Mouse (Mus musculus): ENCODE data around the gene Cars2. TPM values are rescaled to one million over a fixed set of nuclear protein-coding genes. Genes with fewer than 3 reads are reported as not detected.
"Not testable (repeated sequence)": the region's sequence is repeated elsewhere in the genome, so short reads cannot be mapped to it uniquely, and the experiment has no call there.

Cars2 gene
- polyA plus RNA-seq, 1 experiment from 2014 or later = 23.3 TPM

DNA sequence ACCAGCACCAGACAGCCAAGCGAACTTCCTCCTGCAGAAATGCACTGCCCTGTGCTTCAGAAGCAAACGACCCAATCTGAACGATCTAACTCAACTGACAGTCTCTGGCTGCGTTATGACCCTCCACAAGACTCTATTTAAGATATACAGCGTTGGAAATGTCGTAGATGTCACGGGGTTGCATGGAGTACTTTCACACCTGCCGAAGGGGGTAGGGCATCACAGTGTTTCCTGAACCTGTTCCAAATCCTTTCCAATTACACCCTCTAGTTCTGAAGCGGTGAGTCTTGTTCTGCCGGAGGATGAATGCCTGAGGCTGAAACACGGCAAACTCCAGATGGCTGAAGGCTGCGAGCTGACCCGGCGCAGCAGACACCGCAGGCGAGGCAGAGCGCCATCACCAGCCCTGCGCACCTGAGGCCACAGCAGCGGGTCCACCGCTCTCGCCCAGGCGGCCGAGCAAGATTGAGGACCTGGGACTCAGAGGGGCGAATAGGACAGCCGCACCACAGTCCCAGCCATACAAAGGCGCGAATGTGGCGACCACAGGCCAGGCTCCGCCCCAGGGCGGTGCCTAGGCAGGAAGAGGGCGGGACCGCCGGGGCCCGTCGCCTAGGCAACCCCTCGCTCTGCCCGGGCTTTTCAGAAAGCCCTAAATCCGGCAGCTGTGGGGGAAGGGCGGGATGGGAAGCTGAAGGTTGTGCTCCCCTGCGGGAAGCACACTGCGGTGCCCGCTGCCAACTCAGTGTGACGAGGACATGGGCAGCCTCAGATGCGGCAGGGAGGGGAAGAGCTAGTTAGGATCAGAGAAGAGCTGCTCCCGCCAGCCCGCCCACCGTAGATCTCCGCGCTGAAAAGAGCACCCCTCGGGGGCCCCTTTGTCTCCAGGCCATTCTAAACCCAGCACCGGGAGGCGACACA, 4.5 kb upstream of the Cars2 start, which contains the start of gene Ing1:
TSS of gene Ing1 (plus strand) at position 773 of the 921 bp plus-strand sequence.
- under 1% methylated on average over 52 of the region's 52 CpGs for WGBS
- peak within 1 kb of the TSS; percentile 97 for H3K4me3 ChIP-seq
- no peaks in the 10 kb centered on the region for H3K36me3 ChIP-seq
- H3K27me3 ChIP-seq = no peaks in the 10 kb centered on the region
- H3K4me1 ChIP-seq = peaks cover 36% of the 10 kb centered on the region
- H3K27ac ChIP-seq = peak within 1 kb of the TSS; percentile 99
- peak within 1 kb of the TSS; percentile 74 for H3K4me2 ChIP-seq (replicated peaks)
- no peaks in the 10 kb centered on the region for H3K9me3 ChIP-seq
- peak; percentile 82 for ATAC-seq (ENCODE audit: low FRiP score, low read depth)
- H3K9ac ChIP-seq = peak within 1 kb of the TSS; percentile 98

DNA sequence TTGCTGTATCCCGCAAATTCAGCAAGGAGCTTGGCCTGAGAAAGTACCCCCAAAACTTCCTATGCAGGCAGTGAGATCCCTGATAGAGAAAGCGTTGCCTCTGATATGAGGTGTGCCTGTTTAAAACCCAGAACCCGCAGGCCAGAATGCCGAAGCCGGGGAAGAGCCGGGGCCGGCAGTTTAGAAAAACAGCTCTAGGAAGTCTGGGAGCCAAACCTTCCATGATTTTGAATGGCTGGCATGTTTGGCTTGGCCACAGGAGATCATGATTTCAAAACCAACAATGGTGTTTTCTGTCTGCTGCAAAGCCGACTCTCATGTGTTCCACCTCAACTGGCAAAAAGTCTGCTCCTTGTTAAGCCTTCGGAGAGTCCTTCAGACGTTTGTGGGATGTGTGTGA, 1.8 kb upstream of the Cars2 start:
- Histone ChIP-seq H3K27me3 (no peaks in the 10 kb centered on the region), H3K4me2 (replicated peaks) (no peak overlapping the region), H3K9me3 (no peaks in the 10 kb centered on the region), H3K36me3 (no peaks in the 10 kb centered on the region), H3K4me3 (no peak overlapping the region), H3K9ac (no peak overlapping the region), H3K27ac (no peak overlapping the region), H3K4me1 (peaks cover 28% of the 10 kb centered on the region)
- WGBS = 82% methylated on average over 10 of the region's 10 CpGs
- ATAC-seq (ENCODE audit: low FRiP score, low read depth) = no peak

DNA sequence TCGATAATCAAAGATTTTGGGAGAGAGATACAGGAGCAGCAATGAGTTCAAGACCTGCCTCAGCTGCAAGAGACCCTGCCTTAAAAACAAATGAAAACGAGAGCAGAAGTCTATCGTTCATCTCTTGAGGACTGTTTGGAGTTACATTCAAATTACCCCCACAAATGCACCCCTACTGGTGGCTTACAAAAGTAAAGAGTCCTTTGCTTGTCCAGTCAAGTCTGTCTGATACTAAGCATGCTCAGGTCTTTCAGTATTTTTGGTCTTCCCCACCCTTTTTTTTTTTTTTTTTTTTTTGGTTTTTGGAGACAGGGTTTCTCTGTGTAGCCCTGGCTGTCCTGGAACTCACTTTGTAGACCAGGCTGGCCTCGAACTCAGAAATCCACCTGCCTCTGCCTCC, 914 bp upstream of the Cars2 start:
- not testable (repeated sequence) for H3K4me2 ChIP-seq (replicated peaks); H3K9ac ChIP-seq; ATAC-seq (ENCODE audit: low FRiP score, low read depth); H3K27me3 ChIP-seq; H3K4me3 ChIP-seq; H3K9me3 ChIP-seq; H3K36me3 ChIP-seq; H3K27ac ChIP-seq
- WGBS = 79% methylated on average over 4 of the region's 4 CpGs
- H3K4me1 ChIP-seq = peaks cover 28% of the 10 kb centered on the region

GRCm38 (mm10) chr8:11549706-11550105, 877 bp downstream of the Cars2 start:
- peaks cover 28% of the 10 kb centered on the region for H3K4me1 ChIP-seq
- H3K27ac ChIP-seq = no peak overlapping the region
- no peaks in the 10 kb centered on the region for H3K9me3 ChIP-seq
- 18% methylated on average over 7 of the region's 7 CpGs for WGBS
- H3K4me2 ChIP-seq (replicated peaks) = peak overlapping the region; percentile 73
- H3K36me3 ChIP-seq = peaks cover 24% of the 10 kb centered on the region
- H3K4me3 ChIP-seq = peak overlapping the region; percentile 68
- H3K27me3 ChIP-seq = no peaks in the 10 kb centered on the region
- ATAC-seq (ENCODE audit: low FRiP score, low read depth) = no peak
- peak overlapping the region; percentile 81 for H3K9ac ChIP-seq

DNA sequence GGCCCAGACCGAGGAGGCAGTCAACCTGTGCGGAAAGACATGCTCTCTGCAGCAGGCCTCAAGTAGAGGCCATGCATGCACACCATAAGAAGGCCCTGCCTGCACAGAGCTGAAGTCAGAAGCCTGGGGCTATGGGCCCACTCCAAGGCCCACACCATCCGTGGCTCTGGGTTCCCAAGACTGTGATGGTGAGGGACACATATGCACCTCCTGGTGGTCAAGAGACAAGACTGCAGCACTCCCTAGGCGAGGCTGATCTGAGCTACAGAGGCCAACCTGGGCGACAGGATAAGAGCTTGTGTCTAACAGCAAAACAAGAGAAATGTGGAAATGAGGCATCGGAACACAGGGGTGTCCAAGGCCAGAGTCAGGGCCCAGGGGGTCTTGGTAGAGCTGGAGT, 3.5 kb downstream of the Cars2 start:
- Histone ChIP-seq H3K27me3 (no peaks in the 10 kb centered on the region), H3K27ac (no peak overlapping the region), H3K9me3 (no peaks in the 10 kb centered on the region), H3K9ac (no peak overlapping the region), H3K36me3 (peaks cover 45% of the 10 kb centered on the region), H3K4me2 (replicated peaks) (no peak overlapping the region), H3K4me3 (no peak overlapping the region), H3K4me1 (peaks cover 16% of the 10 kb centered on the region)
- no peak for ATAC-seq (ENCODE audit: low FRiP score, low read depth)
- WGBS = 62% methylated on average over 6 of the region's 6 CpGs

DNA sequence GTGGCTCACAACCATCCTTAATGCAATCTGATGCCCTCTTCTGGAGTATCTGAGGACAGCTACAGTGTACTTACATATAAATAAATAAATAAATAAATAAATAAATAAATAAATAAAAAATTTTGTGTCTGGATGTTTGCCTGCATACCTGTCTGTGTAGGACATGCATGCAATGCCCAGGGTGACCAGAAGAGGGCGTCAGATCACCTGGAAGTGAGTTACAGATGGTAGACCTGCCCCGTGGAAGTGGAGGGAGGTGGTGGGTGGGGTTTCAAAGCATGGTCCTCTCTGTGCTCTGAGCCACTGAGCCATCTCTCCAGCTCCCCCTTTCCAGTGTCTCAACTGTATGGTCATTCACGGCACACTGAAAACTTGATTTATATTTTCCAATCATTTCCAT, 6.2 kb downstream of the Cars2 start:
- no peak overlapping the region for H3K9ac ChIP-seq
- no peak overlapping the region for H3K27ac ChIP-seq
- no peak overlapping the region for H3K4me3 ChIP-seq
- 40% methylated on average over 3 of the region's 3 CpGs for WGBS
- peaks cover 72% of the 10 kb centered on the region for H3K36me3 ChIP-seq
- H3K4me2 ChIP-seq (replicated peaks) = no peak overlapping the region
- H3K27me3 ChIP-seq = no peaks in the 10 kb centered on the region
- ATAC-seq (ENCODE audit: low FRiP score, low read depth) = no peak
- H3K4me1 ChIP-seq = no peaks in the 10 kb centered on the region
- peaks cover 4% of the 10 kb centered on the region; the same call in 1 of the 2 replicates for H3K9me3 ChIP-seq

DNA sequence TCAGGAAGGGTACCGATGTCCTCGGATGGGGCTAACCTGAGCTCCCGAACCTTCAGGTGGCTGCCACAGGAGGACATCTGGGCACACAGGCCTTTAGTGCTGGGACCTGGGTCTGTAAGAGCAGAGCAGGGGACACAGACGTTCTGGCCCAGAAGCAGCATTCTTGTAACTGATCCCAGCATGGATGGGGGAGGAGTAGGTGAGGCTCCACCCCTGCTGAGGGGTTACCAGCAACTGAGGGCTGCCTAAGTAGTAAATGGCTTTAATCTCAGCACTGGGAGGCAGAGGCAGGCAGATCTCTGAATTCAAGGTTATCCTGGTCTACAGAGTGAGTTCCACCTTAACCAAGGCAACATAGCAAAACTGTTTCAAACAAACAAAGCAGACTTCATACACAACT, 7.7 kb downstream of the Cars2 start:
- Histone ChIP-seq H3K27me3 (no peaks in the 10 kb centered on the region), H3K4me3 (no peak overlapping the region), H3K36me3 (peaks cover 80% of the 10 kb centered on the region), H3K4me1 (no peaks in the 10 kb centered on the region), H3K9ac (no peak overlapping the region), H3K27ac (no peak overlapping the region), H3K9me3 (peaks cover 4% of the 10 kb centered on the region; the same call in 1 of the 2 replicates), H3K4me2 (replicated peaks) (no peak overlapping the region)
- no peak for ATAC-seq (ENCODE audit: low FRiP score, low read depth)
- WGBS = 84% methylated on average over 4 of the region's 4 CpGs

GRCm38 (mm10) chr8:11542031-11542430, 8.6 kb downstream of the Cars2 start:
- H3K36me3 ChIP-seq = peaks cover 80% of the 10 kb centered on the region
- peaks cover 4% of the 10 kb centered on the region; the same call in 1 of the 2 replicates for H3K9me3 ChIP-seq
- H3K27ac ChIP-seq = no peak overlapping the region
- H3K4me1 ChIP-seq = no peaks in the 10 kb centered on the region
- no peak overlapping the region for H3K9ac ChIP-seq
- H3K27me3 ChIP-seq = no peaks in the 10 kb centered on the region
- no peak for ATAC-seq (ENCODE audit: low FRiP score, low read depth)
- H3K4me2 ChIP-seq (replicated peaks) = no peak overlapping the region
- 92% methylated on average over 12 of the region's 12 CpGs for WGBS
- no peak overlapping the region for H3K4me3 ChIP-seq

- H3K4me3 ChIP-seq = no peak overlapping the region
- no peak overlapping the region for H3K9ac ChIP-seq
- H3K36me3 ChIP-seq = peaks cover 81% of the 10 kb centered on the region
- no peaks in the 10 kb centered on the region for H3K27me3 ChIP-seq
- H3K4me1 ChIP-seq = no peaks in the 10 kb centered on the region
- peaks cover 4% of the 10 kb centered on the region; the same call in 1 of the 2 replicates for H3K9me3 ChIP-seq
- 94% methylated on average over 8 of the region's 8 CpGs for WGBS
- no peak for ATAC-seq (ENCODE audit: low FRiP score, low read depth)
- no peak overlapping the region for H3K27ac ChIP-seq
- H3K4me2 ChIP-seq (replicated peaks) = no peak overlapping the region
Measured at GRCm38 (mm10) chr8:11540182-11540581, 10.4 kb downstream of the Cars2 start.

- WGBS = 88% methylated on average over 4 of the region's 4 CpGs
- Histone ChIP-seq H3K27ac (no peak overlapping the region), H3K36me3 (peaks cover 85% of the 10 kb centered on the region), H3K27me3 (no peaks in the 10 kb centered on the region), H3K9me3 (peaks cover 4% of the 10 kb centered on the region; the same call in 1 of the 2 replicates), H3K4me2 (replicated peaks) (no peak overlapping the region), H3K4me3 (no peak overlapping the region), H3K4me1 (no peaks in the 10 kb centered on the region), H3K9ac (no peak overlapping the region)
- no peak for ATAC-seq (ENCODE audit: low FRiP score, low read depth)
Measured at GRCm38 (mm10) chr8:11539049-11539448, 11.5 kb downstream of the Cars2 start.

- ATAC-seq (ENCODE audit: low FRiP score, low read depth) = no peak
- no peaks in the 10 kb centered on the region for H3K4me1 ChIP-seq
- no peaks in the 10 kb centered on the region for H3K27me3 ChIP-seq
- H3K27ac ChIP-seq = no peak overlapping the region
- no peak overlapping the region for H3K4me2 ChIP-seq (replicated peaks)
- WGBS = 50% methylated on average over 9 of the region's 9 CpGs
- H3K36me3 ChIP-seq = peaks cover 73% of the 10 kb centered on the region
- H3K4me3 ChIP-seq = no peak overlapping the region
- no peaks in the 10 kb centered on the region for H3K9me3 ChIP-seq
- H3K9ac ChIP-seq = no peak overlapping the region
Measured at GRCm38 (mm10) chr8:11534494-11534893, 16.1 kb downstream of the Cars2 start.

DNA sequence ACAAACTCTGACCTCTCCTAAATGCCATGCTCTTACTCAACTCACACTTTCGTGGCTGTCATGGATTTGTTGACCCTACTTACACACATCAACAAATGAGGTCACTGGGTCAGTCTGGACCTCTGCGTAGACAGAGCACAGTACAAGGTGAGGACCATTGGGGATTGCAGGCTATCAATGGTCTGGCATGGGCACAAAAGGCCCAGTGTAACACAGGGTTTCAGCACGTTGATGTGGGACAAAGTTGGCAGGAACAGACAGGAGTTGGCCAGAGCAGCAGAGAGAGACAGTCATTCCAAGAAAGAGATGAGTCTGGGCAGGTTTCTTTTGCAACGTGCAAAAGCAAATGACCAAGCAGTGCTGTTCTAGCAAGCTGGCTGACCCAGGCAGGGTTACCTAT, 19.7 kb downstream of the Cars2 start:
- Histone ChIP-seq H3K9me3 (no peaks in the 10 kb centered on the region), H3K9ac (no peak overlapping the region), H3K27me3 (no peaks in the 10 kb centered on the region), H3K4me3 (no peak overlapping the region), H3K4me1 (peaks cover 7% of the 10 kb centered on the region; the same call in 1 of the 2 replicates), H3K27ac (no peak overlapping the region), H3K36me3 (peaks cover 64% of the 10 kb centered on the region), H3K4me2 (replicated peaks) (no peak overlapping the region)
- no peak for ATAC-seq (ENCODE audit: low FRiP score, low read depth)
- 75% methylated on average over 4 of the region's 4 CpGs for WGBS

Data from limb, embryonic 13.5 days (tissue).